Mouse (Mus musculus): ENCODE measurements around the gene Cutc. TPM values are rescaled to one million over a fixed set of nuclear protein-coding genes. Genes with fewer than 3 reads are reported as not detected.

The Cutc gene
- polyA plus RNA-seq, 1 experiment from 2014 or later = 11.4 TPM

DNA sequence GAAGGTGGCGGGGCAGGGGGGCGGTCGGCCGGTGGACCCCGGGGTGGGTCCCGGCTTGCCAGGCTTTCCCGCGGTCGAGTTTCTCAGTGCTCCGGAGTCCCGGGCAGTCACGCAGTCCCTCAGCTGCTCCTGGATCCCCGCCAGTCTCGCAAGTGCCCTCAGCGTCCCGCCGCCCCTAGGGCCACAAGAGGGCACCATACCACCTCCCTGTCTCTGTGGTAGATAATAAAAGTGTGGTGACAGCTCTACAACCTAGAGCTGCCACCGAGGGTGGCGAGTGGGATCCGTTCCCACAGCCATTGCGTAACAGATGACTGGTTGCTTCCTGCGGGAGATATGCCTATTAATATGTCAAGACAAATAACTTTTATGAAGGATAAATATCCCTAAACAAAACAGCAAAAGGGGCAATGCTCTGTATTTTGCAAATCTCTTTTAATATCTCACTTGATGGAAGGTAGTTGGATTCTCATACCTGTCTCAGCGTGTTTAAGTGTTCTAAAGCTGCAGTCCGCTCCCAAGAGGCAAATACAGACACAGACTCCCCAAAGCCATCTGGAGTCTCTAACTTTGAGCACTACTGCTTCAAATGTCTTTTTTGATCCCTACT, 535 bp downstream of the Cutc start:
- Histone ChIP-seq H3K27ac (replicated peaks) (peak overlapping the region; percentile 96), H3K4me3 (replicated peaks) (peak overlapping the region; percentile 90), H3K4me1 (replicated peaks) (peaks cover 20% of the 10 kb centered on the region), H3K27me3 (no peaks in the 10 kb centered on the region), H3K4me2 (peak overlapping the region; percentile 83), H3K9ac (peak overlapping the region; percentile 84), H3K36me3 (replicated peaks) (peaks cover 20% of the 10 kb centered on the region), H3K9me3 (replicated peaks) (no peaks in the 10 kb centered on the region)
- 1% methylated on average over 24 of the region's 24 CpGs for WGBS (ENCODE audit: insufficient replicate concordance)
- peak; percentile 91 for ATAC-seq (ENCODE audit: insufficient read depth)

GRCm38 (mm10) chr19:43754237-43754636, 1.4 kb downstream of the Cutc start:
- Histone ChIP-seq H3K9ac (no peak overlapping the region), H3K4me2 (no peak overlapping the region), H3K27me3 (no peaks in the 10 kb centered on the region), H3K4me3 (replicated peaks) (no peak overlapping the region), H3K9me3 (replicated peaks) (no peaks in the 10 kb centered on the region), H3K36me3 (replicated peaks) (peaks cover 11% of the 10 kb centered on the region), H3K4me1 (replicated peaks) (peaks cover 20% of the 10 kb centered on the region), H3K27ac (replicated peaks) (no peak overlapping the region)
- 57% methylated on average over 2 of the region's 2 CpGs for WGBS (ENCODE audit: insufficient replicate concordance)
- no peak for ATAC-seq (ENCODE audit: insufficient read depth)

GRCm38 (mm10) chr19:43754872-43755271, 2.1 kb downstream of the Cutc start:
- no peak for ATAC-seq (ENCODE audit: insufficient read depth)
- Histone ChIP-seq H3K9me3 (replicated peaks) (no peaks in the 10 kb centered on the region), H3K4me1 (replicated peaks) (peaks cover 20% of the 10 kb centered on the region), H3K27ac (replicated peaks) (no peak overlapping the region), H3K4me3 (replicated peaks) (no peak overlapping the region), H3K27me3 (no peaks in the 10 kb centered on the region), H3K9ac (no peak overlapping the region), H3K4me2 (no peak overlapping the region), H3K36me3 (replicated peaks) (peaks cover 10% of the 10 kb centered on the region)
- 52% methylated on average over 2 of the region's 2 CpGs for WGBS (ENCODE audit: insufficient replicate concordance)

DNA sequence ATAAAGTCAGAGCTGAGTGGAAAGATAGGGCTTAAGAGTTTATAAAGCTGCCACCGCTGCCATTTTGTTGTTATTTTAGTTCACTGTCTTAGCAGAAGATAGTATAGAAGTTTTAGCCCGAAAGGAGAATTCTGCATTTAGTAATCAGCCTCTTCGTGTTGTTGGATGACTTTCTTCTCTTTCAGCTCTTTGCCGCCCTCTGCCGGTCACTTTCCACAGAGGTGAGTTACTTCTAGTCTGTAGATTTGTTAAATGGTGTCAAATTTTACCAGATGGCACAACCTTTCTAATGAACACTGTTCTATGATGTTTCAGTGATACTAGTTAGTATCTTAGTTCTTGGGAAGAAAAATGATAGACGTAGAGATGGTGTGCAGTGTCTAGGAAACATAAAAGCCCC, 7.7 kb downstream of the Cutc start:
- no peak overlapping the region for H3K4me3 ChIP-seq (replicated peaks)
- 12% methylated on average over 6 of the region's 6 CpGs for WGBS (ENCODE audit: insufficient replicate concordance)
- peaks cover 3% of the 10 kb centered on the region; the same call in 1 of the 2 replicates for H3K36me3 ChIP-seq (replicated peaks)
- H3K4me1 ChIP-seq (replicated peaks) = no peaks in the 10 kb centered on the region
- H3K27me3 ChIP-seq = no peaks in the 10 kb centered on the region
- no peak overlapping the region for H3K4me2 ChIP-seq
- H3K27ac ChIP-seq (replicated peaks) = no peak overlapping the region
- no peak overlapping the region for H3K9ac ChIP-seq
- H3K9me3 ChIP-seq (replicated peaks) = no peaks in the 10 kb centered on the region
- no peak for ATAC-seq (ENCODE audit: insufficient read depth)

DNA sequence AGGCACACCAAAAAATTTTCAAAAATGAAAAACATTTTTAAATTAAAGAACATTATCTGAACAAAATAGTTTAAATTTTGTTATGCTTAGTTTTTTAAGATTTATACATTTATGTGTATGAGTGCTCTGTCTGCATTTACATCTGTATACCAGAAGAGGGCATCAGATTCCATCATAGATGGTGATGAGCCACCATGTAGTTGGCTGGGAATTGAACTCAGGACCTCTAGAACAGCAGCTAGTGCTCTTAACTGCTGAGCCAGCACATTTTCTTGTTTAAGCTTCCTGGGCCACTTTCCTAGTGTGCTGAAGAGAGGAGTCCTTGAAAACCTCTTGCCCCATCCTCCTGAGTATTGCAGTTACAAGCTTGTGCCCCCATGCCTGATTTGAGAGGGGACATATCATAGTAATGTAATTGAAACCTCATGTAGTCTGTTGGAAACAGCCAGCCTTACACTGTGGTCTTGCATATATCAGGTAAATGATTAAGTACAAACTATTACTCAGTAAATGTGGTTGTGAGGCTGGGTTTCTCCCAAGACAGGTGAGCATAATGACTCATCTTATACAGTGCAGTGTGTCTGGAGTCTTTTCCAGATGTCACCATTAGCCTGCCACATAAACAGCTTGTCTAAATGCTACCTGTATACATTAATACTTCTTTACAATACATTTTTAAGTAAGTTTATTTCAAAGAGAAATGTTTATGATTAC, 8.9 kb downstream of the Cutc start:
- H3K27ac ChIP-seq (replicated peaks) = no peak overlapping the region
- H3K9ac ChIP-seq = no peak overlapping the region
- no peaks in the 10 kb centered on the region for H3K9me3 ChIP-seq (replicated peaks)
- no peaks in the 10 kb centered on the region for H3K27me3 ChIP-seq
- H3K36me3 ChIP-seq (replicated peaks) = peaks cover 3% of the 10 kb centered on the region; the same call in 1 of the 2 replicates
- no peak overlapping the region for H3K4me3 ChIP-seq (replicated peaks)
- no peak for ATAC-seq (ENCODE audit: insufficient read depth)
- no peak overlapping the region for H3K4me2 ChIP-seq
- H3K4me1 ChIP-seq (replicated peaks) = 0 out of 2 replicates have a peak, but pooled peaks cover 3% of the 10 kb centered on the region

GRCm38 (mm10) chr19:43762410-43762809, 9.6 kb downstream of the Cutc start:
- no peak for ATAC-seq (ENCODE audit: insufficient read depth)
- Histone ChIP-seq H3K4me1 (replicated peaks) (0 out of 2 replicates have a peak, but pooled peaks cover 3% of the 10 kb centered on the region), H3K36me3 (replicated peaks) (peaks cover 3% of the 10 kb centered on the region; the same call in 1 of the 2 replicates), H3K9ac (no peak overlapping the region), H3K9me3 (replicated peaks) (no peaks in the 10 kb centered on the region), H3K4me2 (no peak overlapping the region), H3K27me3 (no peaks in the 10 kb centered on the region), H3K27ac (replicated peaks) (no peak overlapping the region), H3K4me3 (replicated peaks) (no peak overlapping the region)
- WGBS (ENCODE audit: insufficient replicate concordance) = 59% methylated on average over 2 of the region's 2 CpGs

GRCm38 (mm10) chr19:43766451-43766850, 13.7 kb downstream of the Cutc start:
- 60% methylated on average over 5 of the region's 5 CpGs for WGBS (ENCODE audit: insufficient replicate concordance)
- no peak overlapping the region for H3K4me2 ChIP-seq
- H3K4me3 ChIP-seq (replicated peaks) = no peak overlapping the region

DNA sequence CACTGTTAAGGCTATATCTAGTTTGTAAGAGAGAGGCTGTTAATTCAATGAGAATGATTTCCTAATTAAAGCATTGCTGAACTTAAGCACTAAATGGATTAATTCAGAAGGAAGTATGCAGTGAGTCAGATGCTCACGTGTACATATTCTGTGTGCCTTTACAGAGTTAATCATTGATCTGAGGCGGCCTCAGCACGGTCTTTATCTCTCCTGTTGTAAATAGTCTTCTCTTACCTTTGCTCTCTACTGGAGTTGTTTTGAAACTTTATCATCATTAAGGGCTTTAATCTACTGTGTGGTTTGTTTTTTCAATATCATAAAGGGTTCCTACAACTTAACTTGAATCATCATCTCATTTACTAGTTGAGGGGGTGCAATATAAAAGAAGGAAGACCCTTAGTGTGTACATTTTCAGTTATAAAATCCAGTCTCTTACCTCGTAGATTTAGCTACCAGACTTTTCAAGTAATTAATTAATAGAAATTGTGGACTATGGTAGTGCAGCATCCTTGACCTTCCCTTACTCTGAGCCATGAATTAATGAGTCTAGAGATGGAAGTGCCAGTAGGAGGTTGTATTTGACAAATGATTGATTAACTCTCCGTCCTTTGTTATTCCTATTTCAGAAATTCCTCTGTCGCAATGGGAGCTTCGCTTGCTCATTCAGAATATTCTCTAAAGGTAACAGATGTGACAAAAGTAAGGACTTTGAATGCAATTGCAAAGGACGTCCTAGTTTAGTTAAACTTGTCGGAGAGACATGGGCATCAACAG, 14.9 kb downstream of the Cutc start:
- H3K9me3 ChIP-seq (replicated peaks) = no peaks in the 10 kb centered on the region
- ATAC-seq (ENCODE audit: insufficient read depth) = peak; percentile 70
- no peaks in the 10 kb centered on the region for H3K27me3 ChIP-seq
- no peak overlapping the region for H3K4me3 ChIP-seq (replicated peaks)
- H3K9ac ChIP-seq = no peak overlapping the region
- H3K4me2 ChIP-seq = no peak overlapping the region
- 62% methylated on average over 9 of the region's 9 CpGs for WGBS (ENCODE audit: insufficient replicate concordance)
- H3K36me3 ChIP-seq (replicated peaks) = peaks cover 3% of the 10 kb centered on the region; the same call in 1 of the 2 replicates
- peaks cover 12% of the 10 kb centered on the region; the same call in 1 of the 2 replicates for H3K4me1 ChIP-seq (replicated peaks)
- peak overlapping the region; percentile 7; the same call in 1 of the 2 replicates for H3K27ac ChIP-seq (replicated peaks)

More at GRCm38 (mm10) chr19:43766451-43766850, 13.7 kb downstream of the Cutc start:
- ATAC-seq (ENCODE audit: insufficient read depth) = no peak
- Histone ChIP-seq H3K36me3 (replicated peaks) (peaks cover 3% of the 10 kb centered on the region; the same call in 1 of the 2 replicates), H3K9ac (no peak overlapping the region), H3K27ac (replicated peaks) (no peak overlapping the region; the same call in 1 of the 2 replicates), H3K27me3 (no peaks in the 10 kb centered on the region), H3K4me1 (replicated peaks) (peaks cover 6% of the 10 kb centered on the region; the same call in 1 of the 2 replicates), H3K9me3 (replicated peaks) (no peaks in the 10 kb centered on the region)

GRCm38 (mm10) chr19:43769366-43769960, 16.7 kb downstream of the Cutc start:
- no peak overlapping the region for H3K9ac ChIP-seq
- H3K36me3 ChIP-seq (replicated peaks) = peaks cover 3% of the 10 kb centered on the region; the same call in 1 of the 2 replicates
- H3K4me1 ChIP-seq (replicated peaks) = peaks cover 12% of the 10 kb centered on the region; the same call in 1 of the 2 replicates
- 62% methylated on average over 5 of the region's 5 CpGs for WGBS (ENCODE audit: insufficient replicate concordance)
- H3K9me3 ChIP-seq (replicated peaks) = no peaks in the 10 kb centered on the region
- no peak for ATAC-seq (ENCODE audit: insufficient read depth)
- no peaks in the 10 kb centered on the region for H3K27me3 ChIP-seq
- H3K4me3 ChIP-seq (replicated peaks) = no peak overlapping the region
- no peak overlapping the region for H3K27ac ChIP-seq (replicated peaks)
- no peak overlapping the region for H3K4me2 ChIP-seq

- ATAC-seq (ENCODE audit: insufficient read depth) = no peak
- H3K4me2 ChIP-seq = no peak overlapping the region
- no peaks in the 10 kb centered on the region for H3K9me3 ChIP-seq (replicated peaks)
- no peak overlapping the region for H3K9ac ChIP-seq
- no peaks in the 10 kb centered on the region for H3K27me3 ChIP-seq
- H3K4me1 ChIP-seq (replicated peaks) = peaks cover 16% of the 10 kb centered on the region
- H3K4me3 ChIP-seq (replicated peaks) = no peak overlapping the region
- WGBS (ENCODE audit: insufficient replicate concordance) = 22% methylated on average over 4 of the region's 4 CpGs
- H3K27ac ChIP-seq (replicated peaks) = no peak overlapping the region
- H3K36me3 ChIP-seq (replicated peaks) = peaks cover 3% of the 10 kb centered on the region; the same call in 1 of the 2 replicates
Measured at GRCm38 (mm10) chr19:43770584-43770983, 17.8 kb downstream of the Cutc start.

Measured in liver, embryonic 15.5 days (tissue).